Mouse (Mus musculus) gastrocnemius, postnatal 14 days (tissue): Measurements from ENCODE around the gene Copb2. TPM values are rescaled to one million over a fixed set of nuclear protein-coding genes. Genes with fewer than 3 reads are reported as not detected.
A peak's percentile ranks its signal among the peaks of the same experiment; 100 is the strongest.

Experiments used
- DNase-seq: peaks from one replicate; pipeline ENCODE4 v3.0.0; 2021; ENCODE audit warnings: mixed read lengths
- intact Hi-C: fragments of 180-260 bp; cut with DNase I; formaldehyde crosslinking; loops from one replicate; pipeline ENCODE4 v1.15.1; 2025; ENCODE audit warnings: low total_unique reads
- long read RNA-seq, 2 experiments: library from polyadenylated mRNA; stranded (forward); transcript quantifications; one replicate each; pipeline ENCODE4 v2.0.0; 2021
- total RNA-seq, 2 experiments: library from RNA; stranded (reverse); gene quantifications; 2 replicates each; pipeline ENCODE4 v1.2.3; 2021

The Copb2 gene
- 10 to 100 TPM; 59.5 to 66.0 TPM for total RNA-seq
- long read RNA-seq, experiment 1, transcript Copb2-201 (22 exons, 3,050 nt), result major isoform, 46 of 57 reads
- long read RNA-seq, experiment 1, partial matches to known transcripts, result 6 of 57 reads
- long read RNA-seq, experiment 1, other reads (novel, unspliced or antisense), result 5 of 57 reads
- long read RNA-seq, experiment 2, transcript Copb2-201 (22 exons, 3,050 nt), result major isoform, 74 of 86 reads
- long read RNA-seq, experiment 2, partial matches to known transcripts, result 9 of 86 reads
- long read RNA-seq, experiment 2, other reads (novel, unspliced or antisense), result 3 of 86 reads

DNA sequence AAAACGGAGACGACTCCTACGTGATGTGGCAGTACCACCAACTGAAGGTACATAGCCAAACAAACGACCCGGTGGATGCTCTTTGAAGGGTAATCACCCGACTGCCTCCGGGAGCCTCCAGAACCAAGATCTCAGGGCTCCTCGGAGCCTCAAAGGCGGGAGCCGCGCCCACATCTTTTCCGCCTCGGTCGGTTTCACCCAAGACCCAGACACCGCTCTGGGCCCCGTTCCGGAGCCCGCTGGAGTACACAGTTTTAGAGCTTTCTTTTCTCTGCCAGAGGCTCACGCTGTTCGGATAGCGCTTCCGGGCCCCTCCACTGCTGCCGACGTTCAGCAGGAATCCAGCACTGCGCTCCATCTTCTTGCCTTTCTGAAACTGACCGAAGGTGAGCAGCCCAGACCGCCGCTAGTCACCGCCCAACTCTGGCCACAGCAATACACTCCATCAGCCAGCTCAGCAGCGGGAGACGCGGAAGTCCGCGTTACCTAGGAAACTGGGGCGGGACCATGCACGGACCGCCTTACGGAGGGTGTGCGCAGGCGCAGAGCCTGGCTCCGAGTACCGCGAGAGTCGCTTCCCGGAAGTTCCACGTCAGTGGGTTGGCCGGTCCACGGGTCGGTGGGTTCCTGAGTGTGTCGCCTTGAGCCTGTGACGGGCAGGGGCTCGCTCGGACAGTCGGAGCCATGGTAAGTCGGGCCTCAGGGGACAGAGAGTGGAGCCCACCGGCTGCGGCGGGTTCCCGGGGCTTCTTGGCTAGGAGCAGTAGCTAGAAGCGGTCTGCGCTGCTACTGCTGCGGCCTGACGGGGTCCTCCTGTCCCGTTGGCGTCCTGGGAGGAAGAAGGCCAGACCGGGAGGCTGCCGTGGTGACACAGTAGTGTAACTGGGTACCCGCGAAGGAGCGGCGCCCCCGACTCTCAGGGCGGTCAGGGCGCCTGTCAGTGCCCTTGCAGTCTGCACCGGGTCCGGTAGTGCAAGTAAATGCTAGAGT, at the start of gene Copb2:
Gene Copb2 (plus strand): TSS at position 585 of the 990 bp plus-strand sequence.
- intact Hi-C loops, result no loop called here
- DNase-seq, result peak; percentile 99

DNA sequence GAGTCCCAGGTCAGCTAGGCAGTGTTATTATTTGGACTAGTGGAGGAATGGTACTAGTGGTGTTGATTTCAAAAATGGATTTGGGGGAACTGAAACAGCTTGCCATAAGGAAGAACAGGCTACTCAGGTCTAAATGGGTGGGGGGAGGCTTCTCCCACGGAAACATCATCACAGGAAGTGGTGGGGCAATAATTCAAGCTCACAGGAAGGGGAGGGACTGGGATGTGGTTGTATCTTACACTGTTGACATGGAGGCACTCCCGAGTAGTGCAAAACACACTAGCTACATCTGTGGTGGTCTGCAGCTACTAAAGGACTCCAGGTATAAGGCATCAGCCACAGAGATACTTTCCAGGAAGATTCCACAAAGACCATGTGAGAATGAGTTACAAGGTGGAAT, 39.6 kb upstream of the Copb2 start:
- intact Hi-C loops, result no loop called here
- no peak for DNase-seq

DNA sequence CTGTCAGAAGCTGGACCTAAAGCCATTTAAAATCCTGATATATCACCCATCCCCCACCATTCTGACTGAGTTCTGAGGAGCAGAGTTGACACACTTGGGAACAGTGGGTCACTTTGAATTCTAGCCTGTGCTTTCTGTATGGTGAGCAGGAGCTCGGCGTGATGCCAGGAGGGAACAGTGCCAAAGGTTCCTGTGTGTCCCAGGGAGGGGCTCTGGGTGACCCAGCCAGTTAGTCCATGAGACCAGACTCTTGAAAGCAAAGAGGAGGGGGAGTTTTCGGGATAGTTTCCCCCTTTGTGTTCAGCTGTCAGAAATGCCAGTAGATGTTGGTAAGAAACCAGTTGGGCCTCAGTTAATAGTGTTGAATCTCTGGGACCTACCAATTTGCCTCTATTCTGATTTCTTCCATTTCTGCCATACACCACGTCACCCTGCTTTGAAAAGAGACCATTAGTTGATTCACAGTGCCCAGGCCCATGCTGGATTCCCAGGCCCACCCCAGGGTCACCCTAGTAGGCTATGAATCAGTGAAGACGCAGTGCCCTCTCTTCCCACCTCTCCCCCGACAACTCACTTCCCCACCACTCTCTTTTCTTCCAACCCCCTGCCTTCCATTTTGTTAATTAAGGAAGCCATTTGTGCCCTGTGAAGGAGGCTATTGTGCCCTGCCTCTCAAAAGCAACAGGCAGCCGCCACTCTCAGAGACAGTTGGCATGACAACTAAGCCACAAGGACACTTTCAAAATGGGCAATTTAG, 38.6 kb upstream of the Copb2 start:
- intact Hi-C loops, result no loop called here
- no peak for DNase-seq

DNA sequence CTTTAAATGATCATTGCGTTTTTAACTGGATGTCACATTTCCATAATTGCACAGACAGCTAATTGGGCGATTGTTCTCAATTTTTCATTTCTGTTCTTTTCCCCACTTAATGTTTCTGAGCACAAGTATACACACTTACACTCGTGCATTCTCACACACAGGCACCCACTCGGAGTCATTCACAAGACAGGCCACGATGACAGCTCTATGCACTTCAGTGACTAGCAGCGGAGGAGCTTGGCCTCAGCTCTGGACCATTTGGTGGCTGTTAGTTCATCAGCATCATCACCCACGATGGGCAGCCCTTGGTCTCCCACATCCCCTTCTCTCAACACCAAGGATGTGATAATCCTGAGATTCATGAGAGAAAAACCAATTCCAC, 38.0 kb upstream of the Copb2 start:
- intact Hi-C loops, result no loop called here
- no peak for DNase-seq

DNA sequence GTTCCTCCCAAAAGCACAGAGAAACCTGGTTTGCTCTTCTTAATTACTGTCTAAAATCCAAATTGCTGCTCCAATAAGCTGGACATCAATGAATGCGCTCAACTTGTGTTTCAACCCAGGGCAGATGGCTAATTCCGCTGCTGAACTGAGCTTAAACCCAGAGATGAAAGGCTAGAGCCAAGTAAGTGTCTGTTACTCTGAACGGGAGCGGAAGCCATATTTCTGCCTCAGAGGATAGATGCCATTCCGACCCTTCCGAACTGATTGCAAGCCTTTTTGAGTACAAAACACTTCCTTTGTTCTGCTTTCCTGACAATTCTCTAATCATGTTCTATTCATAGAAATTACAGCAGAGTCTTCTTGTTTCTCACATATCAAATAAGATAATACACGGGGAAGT, 36.3 kb upstream of the Copb2 start:
- no peak for DNase-seq
- intact Hi-C loops, result no loop called here

DNA sequence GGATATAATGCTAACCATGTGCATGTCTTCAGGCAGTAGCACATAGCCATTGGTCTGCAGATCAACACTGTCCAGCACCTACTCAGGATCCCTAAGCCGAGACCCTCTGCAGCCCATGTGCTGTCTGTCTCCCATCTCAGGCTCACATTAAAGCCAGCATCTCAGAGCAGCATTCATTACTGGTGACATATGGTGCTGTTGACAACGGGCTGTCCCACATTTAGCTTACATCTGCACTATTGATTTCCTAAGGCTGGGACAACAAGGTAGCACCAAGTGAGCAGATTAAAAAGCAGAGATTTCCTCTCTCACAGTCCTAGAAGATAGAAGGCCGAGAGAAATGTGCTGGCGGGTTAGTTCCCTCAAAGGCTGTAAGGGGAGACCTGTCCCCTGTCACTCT, 33.7 kb upstream of the Copb2 start:
- intact Hi-C loops, result no loop called here
- no peak for DNase-seq

DNA sequence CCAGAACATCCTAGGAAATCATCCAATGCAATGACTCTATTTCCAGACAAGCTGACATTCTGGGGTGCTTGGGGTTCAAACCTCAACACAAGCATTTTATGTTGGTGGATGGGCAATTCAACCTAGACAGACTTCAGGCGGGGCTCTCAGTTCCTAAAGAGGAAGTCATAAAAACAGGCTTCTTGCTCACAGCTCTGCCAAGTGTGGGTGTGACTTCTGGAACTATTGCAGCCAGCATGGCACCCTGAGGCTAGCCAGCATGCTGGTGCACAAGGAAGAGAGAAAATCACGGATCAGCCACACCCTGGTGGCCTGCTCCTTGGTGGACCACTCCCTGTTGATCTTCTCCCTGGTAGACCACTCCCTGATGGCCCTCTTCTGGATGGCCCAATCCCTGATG, 32.5 kb upstream of the Copb2 start:
- DNase-seq, result no peak
- intact Hi-C loops, result no loop called here

DNA sequence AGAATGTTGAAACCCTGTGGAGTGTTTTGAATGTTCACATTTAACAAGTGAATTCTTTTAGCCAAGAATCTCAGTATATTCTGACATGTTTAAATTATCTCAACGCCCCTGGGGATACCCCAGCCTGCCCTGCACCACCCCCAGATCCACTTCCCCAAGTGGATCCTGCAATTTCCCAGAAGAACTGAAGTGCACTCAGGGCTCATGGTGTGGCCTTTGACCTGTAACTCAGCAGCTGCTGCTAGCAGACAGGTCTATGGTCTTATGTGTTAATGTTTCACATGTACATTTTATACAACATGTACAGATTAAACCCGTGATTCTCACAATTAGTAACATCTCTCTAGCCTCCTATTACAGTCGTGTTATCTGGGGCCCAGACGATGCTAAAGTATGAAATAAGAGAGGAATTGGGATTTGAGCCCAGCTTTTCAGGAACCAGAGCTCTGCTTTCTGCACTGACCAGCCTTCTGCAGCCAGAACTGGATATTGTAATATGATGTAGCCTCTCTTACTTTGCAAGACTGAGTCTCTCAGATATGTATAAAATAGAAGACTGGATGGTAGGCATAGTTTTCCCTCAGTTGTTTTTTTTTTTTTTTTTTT, 28.7 kb upstream of the Copb2 start:
- DNase-seq, result no peak
- intact Hi-C loops, result loop anchor here (5.0 kb wide), 1 partner anchor 112 kb away; the partner anchor contains the start of gene Rbp1

DNA sequence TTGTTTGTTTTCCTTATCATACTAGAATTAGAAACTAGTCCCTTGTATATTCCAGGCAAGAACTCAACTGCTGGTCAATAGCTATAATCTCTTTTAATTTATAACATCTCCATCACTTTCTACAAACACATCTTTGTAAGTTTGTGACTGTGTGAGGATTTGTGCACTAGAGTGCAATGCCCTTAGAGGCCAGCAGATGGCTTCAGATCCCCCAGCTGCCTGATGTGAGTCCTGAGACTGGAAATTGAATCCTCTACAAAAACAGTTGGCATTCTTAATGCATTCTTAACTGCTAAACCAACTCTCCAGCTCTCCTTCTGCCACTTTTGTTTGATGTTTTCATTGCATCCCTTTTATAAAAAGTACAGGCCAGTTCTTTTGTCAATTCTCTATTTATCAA, 27.8 kb upstream of the Copb2 start:
- intact Hi-C loops, result loop anchor here (5.0 kb wide), 1 partner anchor 113 kb away; the partner anchor contains the start of gene Rbp1
- no peak for DNase-seq

DNA sequence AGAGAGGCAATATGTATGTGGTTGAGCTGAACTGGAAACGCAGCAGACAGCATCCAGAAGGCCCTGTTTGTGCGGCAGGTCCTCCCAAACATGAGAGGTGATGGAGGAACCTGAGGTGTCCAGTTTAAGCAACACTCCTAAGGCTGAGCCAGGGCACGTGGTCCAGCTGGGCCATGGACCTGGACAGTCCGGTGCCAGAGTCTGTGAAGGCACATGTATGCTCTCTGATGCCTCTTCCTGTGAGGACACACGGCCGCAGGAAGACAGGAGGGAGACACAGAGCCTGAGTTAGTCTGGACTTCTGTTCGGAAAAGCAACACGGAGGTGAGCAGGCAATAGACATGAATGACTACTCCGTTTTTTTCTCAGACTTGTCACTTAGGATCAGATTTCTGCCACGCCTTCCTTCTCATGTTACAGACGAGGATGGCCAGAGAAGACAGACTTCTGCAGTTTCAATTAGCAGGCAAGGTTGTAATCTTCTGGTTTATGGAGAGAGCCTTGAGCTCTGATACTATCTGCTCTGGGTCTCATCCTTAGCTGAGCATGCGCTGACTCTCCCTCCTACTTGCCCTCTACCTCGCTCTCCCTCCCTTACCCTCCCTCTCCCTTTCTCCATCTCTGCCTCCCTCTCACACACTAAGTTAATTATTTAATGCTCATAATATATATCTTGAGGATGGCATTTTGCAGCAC, 25.4 kb upstream of the Copb2 start:
- intact Hi-C loops, result loop anchor here (5.0 kb wide), 1 partner anchor 116 kb away; the partner anchor contains the start of gene Rbp1
- no peak for DNase-seq

DNA sequence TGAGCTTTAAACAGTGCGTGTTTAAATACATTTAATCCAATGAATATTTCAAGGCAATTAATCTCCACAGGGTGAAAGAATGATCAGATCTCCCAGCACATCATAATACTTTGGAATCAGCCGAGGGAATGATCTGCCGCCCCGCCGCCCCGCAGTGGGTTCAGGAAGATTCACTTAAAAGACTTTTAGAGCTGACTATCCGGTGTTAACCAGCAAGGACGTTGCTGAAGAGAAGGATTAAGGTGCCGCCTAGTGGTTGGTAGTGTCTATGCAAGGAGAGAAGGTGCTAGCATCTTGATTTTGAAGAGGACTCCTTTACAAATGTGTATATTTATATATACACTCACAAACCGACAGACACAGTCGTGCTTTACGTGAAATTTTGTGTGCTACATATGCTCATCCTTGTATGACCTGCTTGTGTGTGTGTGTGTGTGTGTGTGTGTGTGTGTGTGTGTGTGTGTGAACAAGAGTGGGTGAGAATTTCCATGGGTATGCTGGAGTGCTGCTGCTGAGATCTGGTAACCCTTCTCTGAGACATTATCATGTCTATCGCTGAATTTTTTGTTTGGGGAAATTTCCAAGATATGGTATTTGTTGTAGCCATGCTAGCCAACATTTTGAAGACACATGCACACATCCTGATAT, 24.7 kb upstream of the Copb2 start:
- intact Hi-C loops, result loop anchor here (5.0 kb wide), 1 partner anchor 117 kb away; the partner anchor contains the start of gene Rbp1
- peak; percentile 50 for DNase-seq

DNA sequence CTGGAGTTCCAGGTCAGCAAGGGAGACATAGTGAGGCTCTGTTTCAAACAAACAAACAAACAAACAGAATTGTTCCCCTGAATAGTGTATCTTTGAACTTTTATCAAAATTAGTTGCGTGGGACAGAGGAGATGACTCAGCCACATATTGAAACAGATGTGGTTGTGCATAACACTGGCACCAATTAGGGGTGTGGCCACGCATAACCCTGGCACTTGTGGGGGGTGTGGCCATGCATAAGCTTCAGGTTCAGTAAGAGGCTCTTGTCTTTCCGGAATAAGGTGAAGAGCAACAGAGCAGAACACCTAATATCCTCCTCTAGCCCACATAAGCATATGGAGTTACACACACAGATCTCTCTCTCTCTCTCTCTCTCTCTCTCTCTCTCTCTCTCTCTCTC, 19.5 kb upstream of the Copb2 start:
- no peak for DNase-seq
- intact Hi-C loops, result loop anchor here (5.0 kb wide), 1 partner anchor 102 kb away; no protein-coding TSS in a partner anchor

DNA sequence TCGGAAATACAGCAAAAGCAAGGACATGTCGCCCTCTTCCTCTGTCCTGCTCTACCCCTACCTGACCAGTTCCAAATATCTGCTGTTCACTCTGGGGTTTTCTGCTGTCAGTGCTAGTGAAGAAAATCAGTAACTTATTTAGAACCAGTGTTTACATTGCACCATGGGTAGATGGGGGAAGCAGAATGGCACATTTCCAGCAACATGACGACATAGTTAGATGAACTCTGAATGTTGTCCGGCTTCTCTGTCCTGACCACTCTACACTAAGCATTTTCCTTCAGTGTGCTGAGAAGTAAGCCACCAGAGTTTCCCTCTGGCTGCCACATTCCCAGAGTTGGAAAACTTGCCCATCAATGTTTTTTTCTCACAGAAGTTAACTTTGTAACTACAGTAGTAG, 20.3 kb downstream of the Copb2 start:
- intact Hi-C loops, result no loop called here
- no peak for DNase-seq

DNA sequence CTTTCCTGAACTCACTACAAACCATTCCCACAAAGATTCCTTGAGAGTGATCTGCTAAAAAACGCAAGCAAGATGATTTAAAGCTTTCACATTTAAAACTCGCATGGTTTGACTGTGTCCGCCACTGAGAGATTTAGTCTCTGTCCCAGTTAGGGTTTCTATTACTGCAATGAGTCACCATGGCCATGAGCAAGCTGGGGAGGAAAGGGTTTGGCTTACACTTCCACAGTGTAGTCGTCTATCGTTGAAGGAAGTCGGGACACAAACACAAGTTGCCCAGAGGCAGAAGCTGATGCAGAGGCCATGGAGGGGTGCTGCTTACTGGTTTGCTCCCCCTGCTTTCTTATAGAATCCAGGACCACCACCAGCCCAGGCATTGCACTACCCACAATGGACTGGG, 36.6 kb downstream of the Copb2 start:
- no peak for DNase-seq
- intact Hi-C loops, result no loop called here

DNA sequence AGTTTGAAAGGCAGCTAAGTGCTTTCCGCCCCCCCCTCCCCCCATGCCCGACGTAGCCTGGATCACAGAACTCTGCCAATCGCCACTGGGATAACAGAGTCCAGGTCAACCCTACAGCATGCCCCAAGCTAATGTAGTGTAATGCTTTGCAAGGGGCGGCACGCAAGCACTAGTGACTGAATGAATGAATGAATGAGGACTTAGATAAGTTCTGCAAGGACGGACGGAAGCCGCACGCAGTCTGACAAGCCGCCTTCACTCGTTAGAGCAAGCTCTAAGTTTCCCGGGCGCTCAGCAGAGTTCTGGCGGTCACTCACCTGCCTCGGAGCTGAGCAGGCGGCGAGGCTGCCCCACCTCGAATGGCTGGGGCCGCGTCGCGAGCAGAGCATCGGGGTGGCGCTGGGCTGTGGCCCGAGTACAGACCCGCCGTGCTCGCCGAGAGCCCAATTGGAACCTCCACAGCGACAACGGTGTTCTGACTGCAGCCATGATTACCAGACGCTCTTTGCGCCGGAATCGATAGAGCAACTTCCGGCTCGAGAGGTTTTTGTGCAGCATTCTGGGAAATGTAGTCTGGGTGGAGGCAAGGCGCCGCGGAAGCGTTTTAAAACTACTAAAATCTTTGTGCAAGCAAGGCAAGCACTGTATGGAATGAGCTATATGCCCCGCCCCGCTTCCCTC, 37.8 kb downstream of the Copb2 start, which contains the start of gene Mrps22:
Gene Mrps22 (minus strand): TSS at position 505 of the 681 bp plus-strand sequence.
- intact Hi-C loops, result no loop called here
- DNase-seq, result peak; percentile 70

DNA sequence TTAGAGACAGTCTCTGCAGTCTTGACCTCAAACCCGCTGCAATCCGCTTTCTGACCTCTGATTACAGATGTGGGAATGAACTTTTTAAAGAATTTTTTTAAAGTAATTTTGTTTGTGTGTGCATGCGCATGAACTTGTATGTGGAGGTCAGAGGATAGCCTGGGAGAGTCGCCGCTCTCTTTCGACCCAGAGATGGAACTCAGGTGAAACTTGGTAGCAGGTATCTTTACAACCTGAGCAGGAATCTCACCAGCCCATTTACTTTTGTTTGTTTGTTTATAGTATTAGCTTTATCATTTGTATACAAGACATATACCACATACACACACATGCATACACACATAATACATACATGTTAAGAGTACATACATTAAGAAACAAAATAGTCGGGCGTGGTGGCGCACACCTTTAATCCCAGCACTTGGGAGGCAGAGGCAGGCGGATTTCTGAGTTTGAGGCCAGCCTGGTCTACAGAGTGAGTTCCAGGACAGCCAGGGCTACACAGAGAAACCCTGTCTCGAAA, 38.4 kb downstream of the Copb2 start:
- no peak for DNase-seq
- intact Hi-C loops, result no loop called here

DNA sequence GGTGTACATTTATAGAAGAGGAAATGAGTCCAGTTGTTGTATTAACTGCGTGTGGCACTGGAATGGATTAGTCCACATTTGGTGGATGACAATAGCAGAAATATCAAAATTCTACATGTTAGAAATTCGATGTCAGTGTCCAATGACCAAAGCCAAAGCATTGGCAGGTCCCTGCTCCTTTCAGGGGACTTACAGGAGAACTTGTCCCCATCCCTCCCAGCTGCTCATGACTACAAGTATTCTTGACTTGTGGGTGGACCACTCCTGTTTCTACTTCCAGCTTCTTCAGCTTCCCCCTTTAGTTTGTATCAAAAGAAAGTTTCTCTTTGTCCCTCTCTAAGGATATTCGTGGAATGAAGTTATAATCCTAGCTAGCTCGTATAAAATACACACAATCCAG, 41.4 kb downstream of the Copb2 start:
- intact Hi-C loops, result no loop called here
- DNase-seq, result no peak
